Mouse (Mus musculus) layer of hippocampus, postnatal 10 days (tissue): ENCODE data around the gene Skil. TPM values are rescaled to one million over a fixed set of nuclear protein-coding genes. Genes with fewer than 3 reads are reported as not detected.

Experiments used
- total RNA-seq, 2 experiments: library from RNA; stranded (reverse); gene quantifications; 2 replicates each; pipeline ENCODE4 v1.2.3; 2021

Gene Skil
- total RNA-seq, 2 experiments from 2014 or later: 60.9 to 71.8 TPM

Other genes with a start within 250 kb of the Skil start
- gene Gpr160, start 239.1 kb upstream of the Skil start, total RNA-seq: 1 to 10 TPM; 1.4 to 1.5 TPM
- gene Phc3, start 125.6 kb upstream of the Skil start, total RNA-seq: 10 to 100 TPM; 35.9 to 37.9 TPM
- gene Prkci, start 99.3 kb upstream of the Skil start, total RNA-seq: 10 to 100 TPM; 59.0 to 64.7 TPM
- 10 to 100 TPM; 22.5 to 24.5 TPM for gene Cldn11, start 54.9 kb downstream of the Skil start, total RNA-seq
- gene Slc7a14, start 215.3 kb downstream of the Skil start, total RNA-seq: 10 to 100 TPM; 47.7 to 53.4 TPM